Mouse (Mus musculus) lung, adult 2 months (tissue): ENCODE data around the gene Ralgds.

Experiments
- CTCF ChIP-seq: fragments of 200-500 bp; IDR thresholded peaks from 2 replicates; pipeline ENCODE4 v1.5.1; 2011; ENCODE audit warnings: mild to moderate bottlenecking, low read length, control low read depth; ENCODE audit not compliant: insufficient read depth
- POLR2A ChIP-seq: fragments of 200-500 bp; IDR thresholded peaks from 2 replicates; pipeline ENCODE4 v1.6.1; 2011; ENCODE audit warnings: low read depth, mild to moderate bottlenecking, control low read depth, low read length, borderline replicate concordance; ENCODE audit errors: extremely low read depth

GRCm38 (mm10) chr2:28598692-28599568 lies 86.0 kb downstream of the Ralgds start:
- no peak for TF ChIP-seq CTCF
- TF ChIP-seq POLR2A: no peak
